7 mouse cellular contexts compared by ENCODE assay signal in genomic region chr9:62810543-62811515, GRCm38 (mm10). TPM values are rescaled to one million over a fixed set of nuclear protein-coding genes. Genes with fewer than 3 reads are reported as not detected.
DNase-seq lines count a peak whose midpoint lies in the region; ATAC-seq lines count a peak whose summit lies in the region.

No protein-coding gene starts in this region.

- no peaks in the 10 kb centered on the region for H3K9me3 ChIP-seq in forebrain, embryonic 13.5 days (replicated peaks)
- H3K9me3 ChIP-seq in midbrain, embryonic 15.5 days = no peaks in the 10 kb centered on the region

- ATAC-seq in forebrain, embryonic 13.5 days = peak; percentile 68
- peak; percentile 76 for ATAC-seq in midbrain, embryonic 15.5 days (replicated peaks)

- peak overlapping the region; percentile 93 for H3K4me2 ChIP-seq in forebrain, embryonic 13.5 days
- H3K4me2 ChIP-seq in midbrain, embryonic 15.5 days = peak overlapping the region; percentile 66

- H3K4me3 ChIP-seq in forebrain, embryonic 13.5 days = peak overlapping the region; percentile 98
- H3K4me3 ChIP-seq in midbrain, embryonic 15.5 days = peak overlapping the region; percentile 80

- DNase-seq in spleen, adult 12 weeks (ENCODE audit: low spot score) = peak; percentile 54
- no peak for DNase-seq in spleen, adult 18-20 months
- peak; percentile 51 for DNase-seq in brain, adult 2 months (ENCODE audit: low read depth, low spot score)
- peak; percentile 50 to 66 for DNase-seq in layer of hippocampus, postnatal 14 days (ENCODE audit: low spot score in 2 of 2)
- peak; percentile 40 for DNase-seq in thymus, postnatal 0 days (ENCODE audit: low spot score)

- WGBS in forebrain, embryonic 13.5 days = under 1% methylated on average over 58 of the region's 58 CpGs
- under 1% methylated on average over 58 of the region's 58 CpGs for WGBS in midbrain, embryonic 15.5 days

- H3K36me3 ChIP-seq in forebrain, embryonic 13.5 days (ENCODE audit: poor library complexity, severe bottlenecking) = no peaks in the 10 kb centered on the region
- no peaks in the 10 kb centered on the region for H3K36me3 ChIP-seq in midbrain, embryonic 15.5 days (replicated peaks)

- peak overlapping the region; percentile 96 for H3K9ac ChIP-seq in forebrain, embryonic 13.5 days
- peak overlapping the region; percentile 96 for H3K9ac ChIP-seq in midbrain, embryonic 15.5 days

- peak overlapping the region; percentile 97 for H3K27ac ChIP-seq in forebrain, embryonic 13.5 days
- peak overlapping the region; percentile 99 for H3K27ac ChIP-seq in midbrain, embryonic 15.5 days

- no peaks in the 10 kb centered on the region for H3K27me3 ChIP-seq in forebrain, embryonic 13.5 days
- no peaks in the 10 kb centered on the region for H3K27me3 ChIP-seq in midbrain, embryonic 15.5 days (replicated peaks)

- peaks cover 34% of the 10 kb centered on the region for H3K4me1 ChIP-seq in forebrain, embryonic 13.5 days
- peaks cover 27% of the 10 kb centered on the region for H3K4me1 ChIP-seq in midbrain, embryonic 15.5 days

RNA-seq across cellular contexts. Expression of gene Fem1b, which starts 0.9 kb away (rescaled TPM):
- polyA plus RNA-seq in forebrain, embryonic 13.5 days (2015; fragmentation: Nextera tagmentation; extraction: Ambion mirVana) = 36.6 and 40.8 TPM in 2 replicates
- total RNA-seq in layer of hippocampus, postnatal 14 days (2021) = 100 to 1,000 TPM; 111 to 113 TPM
- 64.6 and 67.0 TPM in 2 replicates for polyA plus RNA-seq in midbrain, embryonic 15.5 days (2015; fragmentation: Nextera tagmentation; extraction: Ambion mirVana)
- polyA plus RNA-seq in thymus, postnatal 0 days (2015; fragmentation: Nextera tagmentation; extraction: Ambion mirVana) = 11.3 and 11.6 TPM in 2 replicates

RNA-seq across cellular contexts. Expression of gene Cln6, which starts 27.8 kb away (rescaled TPM):
- polyA plus RNA-seq in forebrain, embryonic 13.5 days (2015; fragmentation: Nextera tagmentation; extraction: Ambion mirVana) = 6.9 and 8.0 TPM in 2 replicates
- 10 to 100 TPM; 10.7 to 11.3 TPM for total RNA-seq in layer of hippocampus, postnatal 14 days (2021)
- 5.9 and 6.2 TPM in 2 replicates for polyA plus RNA-seq in midbrain, embryonic 15.5 days (2015; fragmentation: Nextera tagmentation; extraction: Ambion mirVana)
- 23.1 and 26.7 TPM in 2 replicates for polyA plus RNA-seq in thymus, postnatal 0 days (2015; fragmentation: Nextera tagmentation; extraction: Ambion mirVana)

RNA-seq across cellular contexts. Expression of gene Calml4, which starts 47.1 kb away (rescaled TPM):
- polyA plus RNA-seq in forebrain, embryonic 13.5 days (2015; fragmentation: Nextera tagmentation; extraction: Ambion mirVana) = 6.5 and 8.6 TPM in 2 replicates
- 10 to 100 TPM in 1 of 2 experiments, under 1 TPM in 1; 0.83 to 16.9 TPM for total RNA-seq in layer of hippocampus, postnatal 14 days (2021)
- polyA plus RNA-seq in midbrain, embryonic 15.5 days (2015; fragmentation: Nextera tagmentation; extraction: Ambion mirVana) = 9.4 and 11.7 TPM in 2 replicates
- polyA plus RNA-seq in thymus, postnatal 0 days (2015; fragmentation: Nextera tagmentation; extraction: Ambion mirVana) = 5.5 and 5.6 TPM in 2 replicates

Comparison
In these comparisons a context has a peak if more than half of its experiments do, and no peak if none do; other contexts are left out.
1. DNase-seq: peak in spleen, adult 12 weeks (single experiment), brain, adult 2 months (single experiment), layer of hippocampus, postnatal 14 days (2 of 2) and thymus, postnatal 0 days (single experiment); none in spleen, adult 18-20 months (0 of 2).